Mouse (Mus musculus) common myeloid progenitor, adult 5-6 weeks (primary cell): Measurements from ENCODE around the gene Cdk8. TPM values are rescaled to one million over a fixed set of nuclear protein-coding genes. Genes with fewer than 3 reads are reported as not detected.

Experiments used
- ATAC-seq: replicated peaks from 2 replicates; pipeline ENCODE4 v1.8.0; 2016; ENCODE audit warnings: low read depth, mild to moderate bottlenecking, moderate TSS enrichment, inconsistent platforms; ENCODE audit not compliant: poor library complexity, severe bottlenecking
- total RNA-seq: library from RNA; stranded (forward); fragments of 200-1000, 187-1606 nt; gene quantifications from 2 replicates; pipeline ENCODE4 v1.2.3, GENCODE M21; 2017

The Cdk8 gene
- total RNA-seq, 1 experiment from 2014 or later, result 46.9 TPM

DNA sequence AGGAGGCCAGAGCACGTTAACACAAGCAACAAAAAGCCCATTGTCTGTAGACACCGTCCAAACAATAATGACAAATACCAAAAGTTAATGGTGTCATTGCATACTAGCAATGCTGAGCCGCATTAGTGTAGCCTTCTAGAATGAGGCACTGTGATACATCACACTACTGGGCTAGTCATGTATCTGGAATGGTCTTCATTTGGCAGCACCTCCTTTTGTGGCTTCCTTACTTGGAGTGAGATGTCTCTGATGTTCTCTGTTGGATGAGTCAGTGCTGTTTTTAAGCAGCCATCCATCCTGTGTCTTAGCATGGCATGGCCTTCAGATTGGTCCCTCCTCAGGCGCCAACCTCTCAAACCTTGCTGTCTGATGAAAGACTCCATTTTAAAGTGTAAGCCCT, 42.1 kb downstream of the Cdk8 start:
- no peak for ATAC-seq

DNA sequence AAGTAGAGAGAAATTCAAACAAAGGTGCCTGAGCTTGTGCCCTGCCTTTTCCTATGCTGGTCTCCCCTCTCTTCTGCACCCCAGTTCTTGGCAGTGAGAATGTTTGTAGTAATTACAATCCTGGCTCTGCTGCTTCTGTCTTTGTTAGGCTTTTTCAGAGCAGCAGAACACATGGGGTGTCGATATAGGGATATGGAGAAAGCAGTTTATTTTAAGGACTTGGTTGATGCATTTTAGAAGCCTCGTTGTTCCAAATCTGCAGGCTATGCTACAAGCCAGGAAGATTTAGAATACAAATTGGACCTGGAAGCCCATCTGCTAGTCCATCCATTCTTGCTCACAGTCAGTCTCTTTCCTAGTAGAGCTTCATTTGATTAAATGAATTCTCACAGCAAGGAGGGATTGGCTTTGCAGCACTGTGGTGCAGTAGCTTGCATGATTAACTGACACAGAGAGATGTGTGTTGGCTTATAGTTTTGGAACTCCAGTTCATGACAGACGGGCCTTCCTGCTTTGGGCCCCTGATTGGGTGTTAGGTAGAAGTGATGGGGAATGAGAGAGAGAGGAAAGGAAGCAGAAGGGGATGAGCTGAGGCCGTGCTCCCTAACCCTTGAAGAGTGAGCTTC, 43.5 kb downstream of the Cdk8 start:
- no peak for ATAC-seq

DNA sequence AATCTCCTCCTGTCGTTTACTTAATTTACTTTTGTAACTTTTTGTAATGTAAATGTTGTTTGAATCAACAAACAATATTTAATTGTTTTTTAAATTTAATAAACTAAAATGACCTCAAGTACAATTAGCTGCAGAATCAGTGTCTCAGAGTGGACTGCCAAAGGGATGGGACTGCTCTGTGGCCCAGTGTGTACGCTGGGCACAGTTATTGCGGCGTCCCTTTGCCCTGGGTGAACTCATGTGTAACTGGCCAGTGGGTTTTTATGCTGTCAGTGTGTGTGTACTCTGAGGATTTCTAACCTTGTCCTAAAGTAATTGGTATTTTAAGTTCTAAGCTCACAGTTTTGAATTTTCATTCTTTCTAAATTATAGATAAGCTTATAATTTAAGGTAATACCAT, 46.5 kb downstream of the Cdk8 start:
- no peak for ATAC-seq

DNA sequence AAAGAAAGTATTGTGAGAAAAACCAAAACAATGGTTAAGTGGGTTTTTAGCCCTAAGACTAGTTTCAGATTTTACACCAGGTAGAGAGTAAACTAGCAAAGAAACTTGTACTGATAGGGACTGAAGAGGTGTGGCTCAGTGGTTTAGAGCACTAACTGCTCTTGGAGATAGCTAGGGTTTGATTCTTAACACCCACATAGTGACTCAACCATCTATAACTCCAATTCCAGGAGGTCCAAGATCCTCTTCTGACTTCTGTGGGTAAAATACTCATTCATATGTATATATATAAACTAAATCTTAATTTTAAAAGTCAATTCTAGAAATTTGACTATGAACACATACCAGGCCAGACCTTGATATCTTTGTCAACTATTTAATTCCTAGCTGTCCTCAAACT, 49.0 kb downstream of the Cdk8 start:
- no peak for ATAC-seq

DNA sequence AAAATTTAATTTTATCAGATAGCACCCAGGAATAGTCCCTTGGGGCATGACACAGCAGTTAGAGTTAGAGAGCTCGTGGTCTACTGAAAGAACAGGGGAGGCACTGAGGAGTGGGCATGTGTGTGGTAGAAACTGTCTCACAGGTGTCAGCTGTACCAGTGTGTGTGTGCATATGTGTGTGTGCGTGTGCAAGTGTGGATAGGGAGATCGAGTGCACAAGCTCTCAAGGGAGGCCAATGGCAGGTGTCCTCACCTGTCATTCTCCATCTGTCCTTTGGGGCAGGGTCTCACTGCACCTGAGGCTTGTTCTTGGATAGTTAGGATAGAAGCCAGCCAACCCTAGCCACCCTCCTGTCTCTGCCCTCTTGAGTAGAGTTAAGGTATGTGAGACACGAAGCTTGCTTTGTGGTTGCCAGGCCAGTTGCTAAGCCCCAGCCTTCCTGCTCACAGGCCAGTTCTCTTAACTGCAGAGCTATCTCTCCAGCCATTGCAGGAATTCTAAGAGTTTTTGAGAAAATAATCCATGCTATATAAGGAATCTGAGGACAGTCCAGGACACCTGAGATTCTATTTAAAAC, 50.3 kb downstream of the Cdk8 start:
- ATAC-seq, result no peak

DNA sequence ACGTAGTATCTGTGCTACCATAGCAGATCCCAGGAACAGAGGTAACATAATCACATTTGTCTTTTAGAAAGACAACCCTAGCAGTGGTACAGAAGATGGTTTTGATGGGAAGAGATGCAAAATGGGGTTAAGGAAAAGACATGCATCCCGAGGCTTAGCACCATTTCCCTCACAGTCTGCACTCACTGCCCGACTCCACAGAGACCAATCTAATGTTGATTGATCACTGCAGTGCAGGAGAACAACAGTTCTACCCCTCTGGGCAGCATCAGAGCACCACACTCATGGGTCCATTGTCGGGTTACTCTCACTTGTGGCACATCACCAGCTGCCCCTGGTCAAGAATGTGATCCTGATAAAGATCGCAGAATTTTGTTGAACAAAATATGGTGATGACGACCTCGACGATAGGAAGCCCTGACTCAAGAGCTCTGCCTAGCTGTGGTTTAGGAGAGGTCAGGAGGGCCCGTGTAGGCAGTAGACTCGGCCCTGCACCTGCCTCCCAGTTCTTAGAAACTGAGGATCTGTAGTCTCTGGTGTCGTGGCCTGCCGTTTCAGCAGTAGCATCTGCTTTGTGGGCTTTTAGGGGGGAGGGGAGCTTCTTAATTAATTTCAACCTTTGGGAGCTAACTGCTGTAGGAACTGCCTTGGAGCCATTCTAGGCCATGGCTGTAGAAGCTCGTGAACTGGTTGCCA, 51.0 kb downstream of the Cdk8 start:
- no peak for ATAC-seq

DNA sequence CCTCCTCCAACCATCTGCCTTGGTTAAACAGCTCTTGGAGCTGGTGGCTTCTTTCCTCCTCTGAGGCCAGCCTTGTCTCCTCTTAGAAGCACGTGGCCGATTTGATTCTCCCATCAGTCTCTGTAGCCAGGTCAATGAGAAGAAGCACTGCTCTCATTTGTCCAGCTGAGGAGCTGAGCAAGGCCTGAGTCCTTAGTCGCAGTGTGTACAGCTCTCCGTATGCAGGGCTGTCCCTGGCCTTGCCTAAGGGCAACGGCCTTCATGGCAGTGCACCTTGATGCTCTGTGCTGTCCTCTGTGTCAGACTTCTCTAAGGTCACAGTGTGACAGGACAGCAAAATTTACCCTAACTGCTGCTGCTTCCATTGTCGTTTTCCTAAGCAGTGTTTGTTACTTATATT, 52.9 kb downstream of the Cdk8 start:
- no peak for ATAC-seq

DNA sequence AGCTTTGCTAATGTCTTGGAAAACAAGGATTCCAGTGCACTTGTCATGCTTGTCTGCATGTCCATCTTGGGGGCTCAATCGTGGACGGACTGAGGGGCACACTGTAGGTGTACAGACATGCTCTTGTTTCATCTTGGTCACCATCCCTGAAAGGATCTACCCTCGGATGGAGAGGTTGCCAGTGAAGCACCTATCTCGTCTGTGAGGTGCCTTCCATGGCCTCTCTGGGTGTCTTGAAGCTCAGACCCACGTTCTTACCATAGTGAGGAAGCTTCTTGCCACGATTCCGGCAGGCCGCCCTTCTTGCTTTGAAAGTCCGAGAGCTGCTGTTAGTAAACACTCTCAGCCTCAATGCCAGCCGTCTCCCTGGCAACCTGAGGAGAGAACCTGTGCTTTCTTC, 56.4 kb downstream of the Cdk8 start:
- no peak for ATAC-seq

DNA sequence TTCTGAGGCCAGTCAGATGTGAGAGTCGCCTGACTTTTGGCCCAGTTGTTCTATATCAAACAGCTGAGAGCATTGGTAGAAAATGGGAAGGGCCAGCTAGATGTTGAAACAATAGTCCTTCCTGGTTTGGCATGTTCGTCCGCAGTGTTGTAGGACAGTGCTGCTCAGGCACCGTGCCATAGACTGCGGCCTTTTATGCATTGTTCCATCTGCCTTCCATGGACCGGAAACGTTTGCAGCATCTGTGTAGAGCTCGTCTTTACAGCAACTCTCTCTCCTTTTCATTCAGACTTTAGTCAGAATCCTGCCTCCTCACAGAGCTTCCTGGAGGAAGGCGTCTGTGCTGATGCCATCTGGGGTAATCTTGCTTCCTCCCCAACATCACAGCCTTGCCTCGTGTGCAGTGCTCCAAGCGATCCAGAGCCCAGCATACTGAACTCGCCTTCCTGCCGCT, 57.0 kb downstream of the Cdk8 start:
- no peak for ATAC-seq

DNA sequence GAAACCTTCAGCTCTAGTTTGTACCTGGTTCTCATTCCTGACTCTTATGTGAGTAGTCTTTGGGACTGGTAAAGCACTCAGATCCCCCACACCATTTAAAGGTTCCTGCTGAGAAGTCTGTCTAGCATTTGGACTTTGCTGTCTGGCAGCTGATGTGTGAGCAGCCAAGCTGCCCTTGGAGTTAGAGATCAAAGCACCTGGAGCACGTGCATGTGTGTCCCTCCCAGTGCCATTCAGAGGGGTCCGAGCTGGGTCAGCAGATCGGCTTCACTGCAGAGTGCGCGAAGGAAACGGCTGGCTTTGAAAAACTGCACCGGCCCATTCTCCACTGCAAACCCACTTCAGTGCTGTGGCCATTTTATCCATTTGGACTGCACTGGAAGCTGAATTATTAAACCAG, 58.9 kb downstream of the Cdk8 start:
- ATAC-seq, result no peak

DNA sequence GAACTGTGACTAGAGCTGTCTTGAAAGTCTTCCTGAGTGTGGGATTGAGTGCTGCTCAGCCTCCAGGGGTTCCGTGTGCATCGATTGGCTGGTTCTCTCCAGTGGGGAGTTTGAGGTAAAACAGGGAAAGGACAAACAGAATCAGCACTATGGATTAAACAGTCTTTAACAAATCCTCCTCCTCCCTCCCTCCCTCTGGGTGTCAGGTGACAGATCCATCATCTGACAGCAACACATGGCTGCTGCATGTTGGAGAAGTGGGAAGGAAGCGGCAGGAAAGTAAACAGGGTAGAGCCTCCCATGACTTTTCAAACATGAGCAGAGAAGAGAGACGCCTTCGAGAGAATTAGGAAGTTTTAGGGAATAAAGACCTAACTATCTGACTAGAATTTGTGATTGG, 59.4 kb downstream of the Cdk8 start:
- no peak for ATAC-seq

DNA sequence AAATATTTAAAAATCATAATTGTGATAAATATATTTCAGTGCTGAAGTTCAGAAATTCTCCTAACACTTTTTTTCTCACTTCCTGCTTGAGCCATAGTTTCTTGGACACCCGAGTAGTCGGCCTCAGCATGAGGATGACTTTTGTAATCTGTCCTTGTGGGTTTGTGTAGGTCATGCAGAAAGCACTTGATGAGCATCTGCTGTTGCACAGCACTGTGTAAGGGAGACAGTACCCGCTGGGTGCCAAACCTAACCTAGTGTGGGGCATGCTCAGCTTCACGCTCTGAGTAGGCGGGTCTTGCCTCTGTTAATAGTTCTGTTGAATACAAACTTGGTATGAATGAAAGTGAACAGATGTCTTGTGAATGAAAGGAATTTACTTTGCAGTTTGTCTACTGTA, 60.5 kb downstream of the Cdk8 start:
- ATAC-seq, result no peak

DNA sequence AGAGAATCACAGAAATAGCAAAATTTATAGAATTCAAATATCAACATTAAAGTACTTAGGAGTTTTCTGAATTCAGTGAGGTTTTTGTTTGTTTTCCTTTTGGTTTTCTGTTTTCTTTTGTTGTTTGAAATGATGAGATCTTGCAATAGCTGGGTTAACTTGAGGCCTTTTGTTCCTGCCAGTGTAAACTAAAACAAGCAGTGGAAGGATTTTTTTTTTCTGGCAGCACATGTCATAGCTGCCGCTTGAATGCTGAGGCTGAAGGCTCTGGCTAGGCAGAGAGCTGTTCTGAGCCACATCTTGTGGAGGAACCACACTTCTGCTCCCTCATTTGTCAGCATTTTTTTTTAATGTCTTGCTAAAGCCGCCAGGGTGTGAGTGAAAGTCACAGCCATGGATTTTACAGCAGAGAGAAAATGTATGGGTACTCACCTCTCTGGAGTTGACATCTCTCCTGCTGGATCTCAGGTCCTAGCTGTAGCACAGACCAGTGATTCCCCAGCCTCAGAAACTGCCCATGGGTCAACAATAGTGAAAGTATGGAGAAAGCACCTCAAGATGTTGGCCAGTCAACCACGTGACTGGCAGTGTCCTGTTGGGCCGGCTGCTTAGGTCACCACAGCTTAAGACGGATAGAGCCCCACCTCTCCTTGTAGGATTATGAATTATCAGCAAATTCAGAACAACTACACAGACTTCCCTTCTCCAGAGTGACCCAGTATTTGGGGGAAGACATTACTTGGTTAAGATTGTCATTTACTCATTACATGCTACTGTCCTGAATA, 62.1 kb downstream of the Cdk8 start:
- ATAC-seq, result no peak

DNA sequence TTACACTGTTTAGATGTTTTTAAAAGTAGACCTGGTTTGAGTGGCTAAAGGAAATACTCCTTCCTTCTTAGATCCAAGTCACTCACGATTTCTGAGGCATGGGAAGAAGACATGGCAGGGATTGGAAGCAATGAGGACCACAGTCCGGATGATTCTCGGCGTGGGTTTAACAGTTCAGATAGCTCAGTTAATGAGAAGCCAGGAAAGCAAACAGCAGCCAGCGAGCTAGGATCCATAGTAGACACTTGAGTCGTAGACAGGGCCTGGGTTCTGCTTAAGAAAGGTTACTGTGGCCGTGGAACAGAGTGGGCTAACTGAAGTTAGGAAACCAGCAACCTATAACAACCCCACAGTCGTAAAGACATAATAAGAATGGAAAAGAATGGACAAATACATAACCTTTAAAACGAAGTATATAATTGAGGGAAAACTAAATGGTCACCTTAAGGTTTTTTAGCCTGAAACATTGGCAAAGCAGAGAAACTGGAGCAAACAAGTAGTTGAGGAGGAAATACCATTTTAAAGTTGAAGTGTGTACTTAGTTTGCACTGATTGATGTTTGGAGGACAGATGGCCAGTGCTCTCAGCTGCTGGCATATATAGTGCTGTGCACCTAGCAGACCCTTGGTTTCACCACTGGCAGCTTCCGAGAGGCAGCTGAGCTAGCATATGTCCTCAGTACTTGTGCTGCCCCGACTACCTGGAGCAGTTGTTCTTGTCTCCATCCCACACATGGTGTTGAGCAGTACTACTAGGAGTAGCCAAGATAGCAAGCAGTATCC, 63.1 kb downstream of the Cdk8 start:
- no peak for ATAC-seq

DNA sequence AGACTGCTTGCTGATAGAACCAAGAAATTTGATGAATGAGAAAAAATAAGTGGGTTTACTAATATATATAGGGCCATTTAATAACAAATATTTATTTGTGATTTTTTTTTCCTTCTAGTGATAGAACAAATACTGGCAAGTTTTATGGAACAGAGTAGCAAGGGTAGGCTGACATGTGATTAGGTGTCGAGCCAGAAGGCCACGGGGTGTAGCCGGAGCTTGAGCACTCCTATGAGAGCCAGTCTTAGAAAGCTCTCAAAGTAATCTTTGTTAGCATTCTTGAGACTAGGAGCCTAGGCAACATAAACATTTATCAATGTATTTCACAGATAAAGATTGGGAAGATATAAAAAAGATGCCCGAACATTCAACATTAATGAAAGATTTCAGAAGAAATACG, 63.8 kb downstream of the Cdk8 start:
- no peak for ATAC-seq

DNA sequence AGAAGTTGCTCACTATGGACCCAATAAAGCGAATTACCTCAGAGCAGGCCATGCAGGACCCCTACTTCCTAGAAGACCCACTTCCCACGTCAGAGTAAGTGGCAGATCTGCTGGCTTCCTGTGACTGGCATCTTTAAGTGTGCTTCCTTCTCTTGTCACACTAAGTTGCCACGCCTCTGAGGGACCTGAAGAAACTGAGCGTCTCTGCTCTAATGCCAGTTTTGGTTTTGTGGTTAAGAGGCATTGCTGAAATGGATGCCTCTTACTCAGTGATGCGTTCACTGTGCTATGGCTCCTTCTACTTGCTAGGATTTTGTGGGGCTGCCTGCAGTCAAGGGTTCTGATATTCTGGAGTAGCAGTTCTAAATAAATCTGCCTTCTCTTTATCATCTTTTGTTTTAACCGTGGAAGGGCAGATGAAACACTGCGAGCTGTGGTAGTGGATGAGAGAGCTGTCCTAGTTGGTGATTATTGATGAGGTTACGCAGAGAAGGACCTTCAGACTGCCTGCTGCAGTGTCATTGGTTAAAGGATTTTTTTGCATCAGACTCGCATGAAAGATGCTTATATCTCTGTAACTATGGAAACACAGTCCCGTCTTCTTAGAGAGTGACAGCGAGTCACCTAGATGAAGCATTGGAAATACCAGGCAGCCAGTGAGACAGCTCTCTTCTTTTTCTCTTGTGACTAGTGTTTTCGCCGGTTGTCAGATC, 67.9 kb downstream of the Cdk8 start:
- ATAC-seq, result peak; percentile 71

DNA sequence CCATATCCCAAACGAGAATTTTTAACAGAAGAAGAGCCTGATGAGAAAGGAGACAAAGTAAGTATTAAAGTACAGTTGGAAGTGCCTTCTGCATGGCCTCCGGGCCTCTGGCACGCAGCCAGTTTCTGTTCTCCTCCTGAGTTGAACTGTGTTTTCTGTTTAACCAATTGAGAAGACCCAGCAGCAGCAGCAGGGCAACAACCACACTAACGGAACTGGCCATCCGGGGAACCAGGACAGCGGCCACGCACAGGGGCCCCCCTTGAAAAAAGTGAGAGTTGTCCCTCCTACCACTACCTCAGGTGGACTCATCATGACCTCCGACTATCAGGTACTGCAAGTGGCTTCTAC, 68.5 kb downstream of the Cdk8 start:
- ATAC-seq, result peak; percentile 62

DNA sequence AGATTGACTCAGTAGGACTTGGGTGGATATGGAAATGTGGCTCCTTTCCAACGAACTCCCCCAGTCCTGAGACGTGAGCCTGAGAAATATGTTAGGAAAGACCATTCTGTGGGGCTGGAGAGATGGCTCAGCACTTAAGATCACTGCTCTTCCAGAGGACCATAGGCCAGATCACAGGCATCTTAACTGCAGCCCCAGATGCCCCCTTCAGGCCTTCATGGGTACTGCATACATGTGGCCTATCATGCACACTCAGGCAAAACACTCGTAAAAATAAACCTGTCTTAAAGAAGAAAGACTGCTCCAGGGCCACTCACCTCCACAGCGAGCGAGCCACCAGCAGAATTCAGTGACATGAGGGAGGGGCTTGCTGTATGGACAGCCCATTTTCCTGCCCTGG, 72.4 kb downstream of the Cdk8 start:
- ATAC-seq, result peak; percentile 78

DNA sequence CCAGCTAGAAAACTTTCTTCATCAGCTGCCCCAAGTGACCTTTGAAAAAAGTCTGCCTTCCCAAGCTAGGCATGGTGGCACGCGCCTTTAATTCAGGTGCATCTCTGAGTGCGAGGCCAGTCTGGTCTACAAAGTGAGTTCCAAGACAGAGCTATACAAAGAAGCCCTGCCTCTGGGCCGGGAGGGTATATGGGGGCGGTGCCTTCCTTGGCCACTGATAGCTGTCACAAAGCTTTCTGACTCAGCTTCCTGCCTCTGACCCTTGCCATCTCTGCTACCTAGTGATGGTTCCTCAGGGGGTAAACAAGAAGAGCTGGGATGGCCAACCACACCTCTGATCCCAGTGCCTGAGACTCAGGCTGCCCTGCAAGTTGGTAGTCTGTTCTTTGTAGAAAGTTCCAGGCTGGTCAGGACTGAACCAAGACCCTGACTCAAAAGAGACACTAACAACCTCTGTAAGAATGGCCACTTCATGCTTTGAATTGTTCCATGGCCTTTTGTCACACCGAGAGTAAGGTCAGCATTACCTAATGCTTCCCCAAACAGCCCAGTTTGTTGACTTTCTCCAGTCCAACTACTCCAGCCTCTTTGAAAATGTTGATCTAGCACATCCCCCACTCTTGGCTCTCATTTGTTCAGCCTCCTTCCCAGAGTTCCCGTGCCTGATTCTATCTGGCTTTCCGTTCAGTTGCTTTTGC, 76.2 kb downstream of the Cdk8 start:
- ATAC-seq, result no peak; the same call in 1 of the 2 replicates
